Mouse (Mus musculus) ES-Bruce4 (cell line): Measurements from ENCODE around the gene Hnrnpu.

Source experiments
- CTCF ChIP-seq: IDR thresholded peaks from one replicate; pipeline ENCODE4 v1.8.1; 2011; ENCODE audit warnings: low read depth, low read length
- EP300 ChIP-seq: IDR thresholded peaks from 2 replicates; pipeline ENCODE4 v1.6.1; 2011; ENCODE audit warnings: low read depth, low read length; ENCODE audit not compliant: insufficient read depth
- POLR2A ChIP-seq: IDR thresholded peaks from one replicate; pipeline ENCODE4 v1.8.1; 2011; ENCODE audit warnings: low read length; ENCODE audit not compliant: insufficient read depth

GRCm38 (mm10) chr1:178324568-178324967, 13.0 kb downstream of the Hnrnpu start:
- TF ChIP-seq POLR2A (no peak), CTCF (no peak), EP300 (no peak)
